Mouse (Mus musculus): Measurements from ENCODE around the gene Stap1.

Gene Stap1

GRCm38 (mm10) chr5:86071538-86071937 lies at the start of gene Stap1:
Gene Stap1, plus strand, starts transcription at chr5:86071746.
- peak; percentile 70 for DNase-seq

GRCm38 (mm10) chr5:86029820-86030219 lies 41.7 kb upstream of the Stap1 start:
- no peak for DNase-seq

- DNase-seq: no peak
These were observed 8.0 kb upstream of the Stap1 start for GRCm38 (mm10) chr5:86063501-86063900.

GRCm38 (mm10) chr5:86065101-86065875 lies 6.3 kb upstream of the Stap1 start, which contains the start of gene Cenpc1:
Gene Cenpc1, minus strand, starts transcription at chr5:86065583.
- DNase-seq: peak; percentile 98

- no peak for DNase-seq
These were observed 5.5 kb upstream of the Stap1 start for GRCm38 (mm10) chr5:86065876-86066550.

GRCm38 (mm10) chr5:86066551-86066929 lies 5.0 kb upstream of the Stap1 start:
- peak; percentile 93 for DNase-seq

GRCm38 (mm10) chr5:86068451-86068850 lies 3.1 kb upstream of the Stap1 start:
- no peak for DNase-seq

- DNase-seq: no peak
These were observed 2.4 kb upstream of the Stap1 start for GRCm38 (mm10) chr5:86069121-86069520.

- DNase-seq: no peak
These were observed 1.3 kb downstream of the Stap1 start for GRCm38 (mm10) chr5:86072756-86073386.

- no peak for DNase-seq
These were observed 7.3 kb downstream of the Stap1 start for GRCm38 (mm10) chr5:86078720-86079334.

- no peak for DNase-seq
These were observed 12.4 kb downstream of the Stap1 start for GRCm38 (mm10) chr5:86083987-86084386.

GRCm38 (mm10) chr5:86084979-86085378 lies 13.4 kb downstream of the Stap1 start:
- no peak for DNase-seq

- DNase-seq: peak; percentile 40
These were observed 15.2 kb downstream of the Stap1 start for GRCm38 (mm10) chr5:86086751-86087150.

GRCm38 (mm10) chr5:86094754-86095153 lies 23.2 kb downstream of the Stap1 start:
- no peak for DNase-seq

GRCm38 (mm10) chr5:86098988-86099387 lies 27.4 kb downstream of the Stap1 start:
- DNase-seq: no peak

- DNase-seq: no peak
These were observed 29.1 kb downstream of the Stap1 start for GRCm38 (mm10) chr5:86100621-86101020.

- DNase-seq: no peak
These were observed 30.6 kb downstream of the Stap1 start for GRCm38 (mm10) chr5:86102176-86102575.

- no peak for DNase-seq
These were observed 35.1 kb downstream of the Stap1 start for GRCm38 (mm10) chr5:86106610-86107009.

GRCm38 (mm10) chr5:86111074-86111473 lies 39.5 kb downstream of the Stap1 start:
- DNase-seq: no peak

GRCm38 (mm10) chr5:86113037-86113436 lies 41.5 kb downstream of the Stap1 start:
- DNase-seq: no peak

- no peak for DNase-seq
These were observed 42.5 kb downstream of the Stap1 start for GRCm38 (mm10) chr5:86113997-86114396.

GRCm38 (mm10) chr5:86118457-86119094 lies 47.0 kb downstream of the Stap1 start:
- no peak for DNase-seq

- no peak for DNase-seq
These were observed 57.2 kb downstream of the Stap1 start for GRCm38 (mm10) chr5:86128749-86129148.
